Mouse (Mus musculus): Measurements from ENCODE around the gene Crip3. TPM values are rescaled to one million over a fixed set of nuclear protein-coding genes. Genes with fewer than 3 reads are reported as not detected.
A peak's percentile ranks its signal among the peaks of the same experiment; 100 is the strongest.

The Crip3 gene
- polyA plus RNA-seq, 1 experiment from 2014 or later: not detected

DNA sequence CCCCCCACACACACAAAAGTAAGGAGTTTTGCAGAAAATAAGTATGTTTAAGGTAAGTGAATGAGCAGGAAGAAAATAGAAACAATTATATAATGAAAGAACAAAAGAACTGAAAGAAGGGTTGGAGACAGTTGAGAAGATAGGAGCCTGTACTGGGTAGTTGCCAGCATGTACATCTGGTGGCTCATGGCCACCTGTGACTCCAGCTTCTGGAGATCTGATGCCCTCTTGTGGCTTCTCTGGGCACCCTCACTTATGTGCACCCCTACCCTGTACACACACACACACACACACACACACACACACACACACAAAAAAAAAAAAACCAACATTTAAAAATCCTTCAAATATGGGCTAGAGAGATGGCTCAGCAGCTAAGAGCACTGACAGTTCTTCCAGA, 9.0 kb upstream of the Crip3 start:
- no peak for ATAC-seq (ENCODE audit: insufficient number of reproducible peaks, low FRiP score, low TSS enrichment, low read depth)
- no peak overlapping the region for H3K4me2 ChIP-seq (ENCODE audit: low read depth, severe bottlenecking)
- no peaks in the 10 kb centered on the region for H3K27me3 ChIP-seq (ENCODE audit: control insufficient read depth, insufficient read depth, low read length)
- H3K4me1 ChIP-seq (ENCODE audit: control insufficient read depth, insufficient read depth, low read length): no peaks in the 10 kb centered on the region
- no peak for DNase-seq (ENCODE audit: low spot score)
- H3K27ac ChIP-seq (replicated peaks; ENCODE audit: low read depth, low read length): no peak overlapping the region
- H3K9ac ChIP-seq (ENCODE audit: low read length): no peak overlapping the region
- H3K36me3 ChIP-seq (ENCODE audit: control insufficient read depth, insufficient read depth, low read length): no peaks in the 10 kb centered on the region
- no peak overlapping the region for H3K4me3 ChIP-seq (ENCODE audit: low read depth, low read length)
- no peaks in the 10 kb centered on the region for H3K9me3 ChIP-seq (ENCODE audit: control insufficient read depth, low read length)

- H3K9me3 ChIP-seq (ENCODE audit: control insufficient read depth, low read length): no peaks in the 10 kb centered on the region
- H3K27ac ChIP-seq (replicated peaks; ENCODE audit: low read depth, low read length): no peak overlapping the region
- DNase-seq (ENCODE audit: low spot score) (no peak), ATAC-seq (ENCODE audit: insufficient number of reproducible peaks, low FRiP score, low TSS enrichment, low read depth) (no peak)
- no peaks in the 10 kb centered on the region for H3K4me1 ChIP-seq (ENCODE audit: control insufficient read depth, insufficient read depth, low read length)
- no peaks in the 10 kb centered on the region; the same call in 1 of the 2 replicates for H3K36me3 ChIP-seq (ENCODE audit: control insufficient read depth, insufficient read depth, low read length)
- H3K9ac ChIP-seq (ENCODE audit: low read length): no peak overlapping the region
- H3K27me3 ChIP-seq (ENCODE audit: control insufficient read depth, insufficient read depth, low read length): peaks cover 2% of the 10 kb centered on the region; the same call in 1 of the 2 replicates
- no peak overlapping the region for H3K4me3 ChIP-seq (ENCODE audit: low read depth, low read length)
- H3K4me2 ChIP-seq (ENCODE audit: low read depth, severe bottlenecking): no peak overlapping the region
Measured at GRCm38 (mm10) chr17:46426496-46426895, 2.2 kb upstream of the Crip3 start.

- H3K27ac ChIP-seq (replicated peaks; ENCODE audit: low read depth, low read length): no peak overlapping the region
- H3K4me3 ChIP-seq (ENCODE audit: low read depth, low read length): no peak overlapping the region
- H3K36me3 ChIP-seq (ENCODE audit: control insufficient read depth, insufficient read depth, low read length): no peaks in the 10 kb centered on the region
- peaks cover 5% of the 10 kb centered on the region; the same call in 1 of the 2 replicates for H3K27me3 ChIP-seq (ENCODE audit: control insufficient read depth, insufficient read depth, low read length)
- 4% methylated on average over 17 of the region's 17 CpGs for WGBS
- peak overlapping the region; percentile 22; the same call in 1 of the 2 replicates for H3K9ac ChIP-seq (ENCODE audit: low read length)
- H3K4me2 ChIP-seq (ENCODE audit: low read depth, severe bottlenecking): peak overlapping the region; percentile 42
- peak; percentile 47 for DNase-seq (ENCODE audit: low spot score)
- H3K4me1 ChIP-seq (ENCODE audit: control insufficient read depth, insufficient read depth, low read length): no peaks in the 10 kb centered on the region
- no peaks in the 10 kb centered on the region for H3K9me3 ChIP-seq (ENCODE audit: control insufficient read depth, low read length)
- ATAC-seq (ENCODE audit: insufficient number of reproducible peaks, low FRiP score, low TSS enrichment, low read depth): no peak
Measured at GRCm38 (mm10) chr17:46433627-46434026, 4.9 kb downstream of the Crip3 start.

GRCm38 (mm10) chr17:46436672-46437366, 8.1 kb downstream of the Crip3 start:
- H3K9ac ChIP-seq (ENCODE audit: low read length): no peak overlapping the region
- no peaks in the 10 kb centered on the region for H3K36me3 ChIP-seq (ENCODE audit: control insufficient read depth, insufficient read depth, low read length)
- ATAC-seq (ENCODE audit: insufficient number of reproducible peaks, low FRiP score, low TSS enrichment, low read depth) (no peak), DNase-seq (ENCODE audit: low spot score) (peak; percentile 65)
- H3K4me1 ChIP-seq (ENCODE audit: control insufficient read depth, insufficient read depth, low read length): no peaks in the 10 kb centered on the region
- H3K4me2 ChIP-seq (ENCODE audit: low read depth, severe bottlenecking): peak overlapping the region; percentile 12; the same call in 1 of the 2 replicates
- H3K9me3 ChIP-seq (ENCODE audit: control insufficient read depth, low read length): no peaks in the 10 kb centered on the region
- H3K4me3 ChIP-seq (ENCODE audit: low read depth, low read length): no peak overlapping the region
- H3K27ac ChIP-seq (replicated peaks; ENCODE audit: low read depth, low read length): no peak overlapping the region
- WGBS: 24% methylated on average over 23 of the region's 23 CpGs
- peaks cover 7% of the 10 kb centered on the region; the same call in 1 of the 2 replicates for H3K27me3 ChIP-seq (ENCODE audit: control insufficient read depth, insufficient read depth, low read length)

- no peak for DNase-seq (ENCODE audit: low spot score)
- H3K9me3 ChIP-seq (ENCODE audit: control insufficient read depth, low read length): no peaks in the 10 kb centered on the region
- no peak for ATAC-seq (ENCODE audit: insufficient number of reproducible peaks, low FRiP score, low TSS enrichment, low read depth)
- no peaks in the 10 kb centered on the region for H3K36me3 ChIP-seq (ENCODE audit: control insufficient read depth, insufficient read depth, low read length)
- peaks cover 22% of the 10 kb centered on the region for H3K27me3 ChIP-seq (ENCODE audit: control insufficient read depth, insufficient read depth, low read length)
- H3K9ac ChIP-seq (ENCODE audit: low read length): no peak within 1 kb of the TSS
- no peak within 1 kb of the TSS for H3K27ac ChIP-seq (replicated peaks; ENCODE audit: low read depth, low read length)
- H3K4me3 ChIP-seq (ENCODE audit: low read depth, low read length): no peak within 1 kb of the TSS
- H3K4me2 ChIP-seq (ENCODE audit: low read depth, severe bottlenecking): no peak within 1 kb of the TSS
- 83% methylated on average over 4 of the region's 4 CpGs for WGBS
- H3K4me1 ChIP-seq (ENCODE audit: control insufficient read depth, insufficient read depth, low read length): 0 out of 2 replicates have a peak, but pooled peaks cover 3% of the 10 kb centered on the region
Measured at GRCm38 (mm10) chr17:46438298-46438873, 9.7 kb downstream of the Crip3 start, which contains the start of gene Slc22a7. TSS of gene Slc22a7 (minus strand) at chr17:46438457.

DNA sequence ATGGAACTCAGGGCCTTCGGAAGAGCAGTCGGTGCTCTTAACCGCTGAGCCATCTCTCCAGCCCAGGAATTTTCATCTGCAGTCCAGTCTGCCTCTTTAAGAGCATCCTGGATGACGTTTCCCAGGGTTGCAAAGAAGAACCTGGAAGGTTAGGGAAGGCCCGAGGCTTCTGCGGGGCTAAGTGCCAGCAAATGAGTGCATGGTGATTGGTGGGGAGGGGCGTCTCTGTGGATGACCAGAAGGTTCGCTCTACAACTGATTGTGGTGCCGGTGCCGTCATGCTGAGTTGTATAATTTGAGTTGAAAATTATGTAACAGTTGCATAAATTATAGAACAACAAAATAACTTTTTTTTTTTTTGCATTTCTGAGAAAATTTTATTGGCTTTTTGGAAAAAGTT, 10.4 kb downstream of the Crip3 start:
- Histone ChIP-seq H3K27me3 (ENCODE audit: control insufficient read depth, insufficient read depth, low read length) (peaks cover 30% of the 10 kb centered on the region), H3K4me3 (ENCODE audit: low read depth, low read length) (no peak overlapping the region), H3K27ac (replicated peaks; ENCODE audit: low read depth, low read length) (no peak overlapping the region), H3K4me2 (ENCODE audit: low read depth, severe bottlenecking) (no peak overlapping the region), H3K9ac (ENCODE audit: low read length) (no peak overlapping the region), H3K9me3 (ENCODE audit: control insufficient read depth, low read length) (no peaks in the 10 kb centered on the region), H3K4me1 (ENCODE audit: control insufficient read depth, insufficient read depth, low read length) (0 out of 2 replicates have a peak, but pooled peaks cover 3% of the 10 kb centered on the region), H3K36me3 (ENCODE audit: control insufficient read depth, insufficient read depth, low read length) (no peaks in the 10 kb centered on the region)
- ATAC-seq (ENCODE audit: insufficient number of reproducible peaks, low FRiP score, low TSS enrichment, low read depth) (no peak), DNase-seq (ENCODE audit: low spot score) (no peak)
- WGBS: 93% methylated on average over 10 of the region's 10 CpGs

- ATAC-seq (ENCODE audit: insufficient number of reproducible peaks, low FRiP score, low TSS enrichment, low read depth) (no peak), DNase-seq (ENCODE audit: low spot score) (no peak)
- 1% methylated on average over 46 of the region's 50 CpGs for WGBS
- H3K4me3 ChIP-seq (ENCODE audit: low read depth, low read length): peak overlapping the region; percentile 25
- no peaks in the 10 kb centered on the region for H3K36me3 ChIP-seq (ENCODE audit: control insufficient read depth, insufficient read depth, low read length)
- H3K27ac ChIP-seq (replicated peaks; ENCODE audit: low read depth, low read length): no peak overlapping the region
- H3K4me1 ChIP-seq (ENCODE audit: control insufficient read depth, insufficient read depth, low read length): peaks cover 10% of the 10 kb centered on the region; the same call in 1 of the 2 replicates
- peak overlapping the region; percentile 57; the same call in 1 of the 2 replicates for H3K9ac ChIP-seq (ENCODE audit: low read length)
- no peaks in the 10 kb centered on the region for H3K9me3 ChIP-seq (ENCODE audit: control insufficient read depth, low read length)
- peaks cover 55% of the 10 kb centered on the region for H3K27me3 ChIP-seq (ENCODE audit: control insufficient read depth, insufficient read depth, low read length)
- H3K4me2 ChIP-seq (ENCODE audit: low read depth, severe bottlenecking): peak overlapping the region; percentile 61
Measured at GRCm38 (mm10) chr17:46444839-46445579, 16.3 kb downstream of the Crip3 start.

GRCm38 (mm10) chr17:46446264-46446663, 17.5 kb downstream of the Crip3 start:
- H3K27ac ChIP-seq (replicated peaks; ENCODE audit: low read depth, low read length): no peak overlapping the region
- no peak overlapping the region for H3K4me3 ChIP-seq (ENCODE audit: low read depth, low read length)
- DNase-seq (ENCODE audit: low spot score): no peak
- H3K9ac ChIP-seq (ENCODE audit: low read length): no peak overlapping the region
- 88% methylated on average over 16 of the region's 16 CpGs for WGBS
- peaks cover 10% of the 10 kb centered on the region; the same call in 1 of the 2 replicates for H3K4me1 ChIP-seq (ENCODE audit: control insufficient read depth, insufficient read depth, low read length)
- H3K27me3 ChIP-seq (ENCODE audit: control insufficient read depth, insufficient read depth, low read length): peaks cover 55% of the 10 kb centered on the region
- H3K9me3 ChIP-seq (ENCODE audit: control insufficient read depth, low read length): no peaks in the 10 kb centered on the region
- no peaks in the 10 kb centered on the region for H3K36me3 ChIP-seq (ENCODE audit: control insufficient read depth, insufficient read depth, low read length)
- no peak for ATAC-seq (ENCODE audit: insufficient number of reproducible peaks, low FRiP score, low TSS enrichment, low read depth)
- no peak overlapping the region; the same call in 1 of the 2 replicates for H3K4me2 ChIP-seq (ENCODE audit: low read depth, severe bottlenecking)
